Mouse (Mus musculus): ENCODE data around the gene Sh3pxd2b. TPM values are rescaled to one million over a fixed set of nuclear protein-coding genes. Genes with fewer than 3 reads are reported as not detected.

Sh3pxd2b gene
- polyA plus RNA-seq, 1 experiment from 2014 or later: 20.8 TPM

- no peak overlapping the region for H3K9ac ChIP-seq
- H3K9me3 ChIP-seq: no peaks in the 10 kb centered on the region
- no peak for ATAC-seq (ENCODE audit: low FRiP score, low read depth)
- no peaks in the 10 kb centered on the region for H3K27me3 ChIP-seq
- 70% methylated on average over 6 of the region's 6 CpGs for WGBS
- H3K27ac ChIP-seq (replicated peaks): no peak overlapping the region
- peaks cover 35% of the 10 kb centered on the region for H3K4me1 ChIP-seq (replicated peaks)
- no peaks in the 10 kb centered on the region for H3K36me3 ChIP-seq
- H3K4me3 ChIP-seq: no peak overlapping the region
- no peak overlapping the region for H3K4me2 ChIP-seq
Observed at GRCm38 (mm10) chr11:32345504-32346297, 1.9 kb upstream of the Sh3pxd2b start.

- WGBS: 3% methylated on average over 10 of the region's 10 CpGs
- Histone ChIP-seq H3K4me3 (peak overlapping the region; percentile 94), H3K27me3 (no peaks in the 10 kb centered on the region), H3K36me3 (peaks cover 9% of the 10 kb centered on the region; the same call in 1 of the 2 replicates), H3K9me3 (no peaks in the 10 kb centered on the region), H3K9ac (peak overlapping the region; percentile 91), H3K4me1 (replicated peaks) (peaks cover 35% of the 10 kb centered on the region), H3K27ac (replicated peaks) (peak overlapping the region; percentile 88), H3K4me2 (peak overlapping the region; percentile 95)
- peak; percentile 29; the same call in 1 of the 2 replicates for ATAC-seq (ENCODE audit: low FRiP score, low read depth)
Observed at GRCm38 (mm10) chr11:32347264-32347606, 385 bp upstream of the Sh3pxd2b start.

- no peaks in the 10 kb centered on the region for H3K27me3 ChIP-seq
- peak overlapping the region; percentile 94 for H3K4me3 ChIP-seq
- no peaks in the 10 kb centered on the region for H3K9me3 ChIP-seq
- peak overlapping the region; percentile 95 for H3K4me2 ChIP-seq
- H3K36me3 ChIP-seq: peaks cover 10% of the 10 kb centered on the region; the same call in 1 of the 2 replicates
- peaks cover 41% of the 10 kb centered on the region for H3K4me1 ChIP-seq (replicated peaks)
- 14% methylated on average over 9 of the region's 9 CpGs for WGBS
- H3K27ac ChIP-seq (replicated peaks): peak overlapping the region; percentile 88
- H3K9ac ChIP-seq: peak overlapping the region; percentile 91
- no peak for ATAC-seq (ENCODE audit: low FRiP score, low read depth)
Observed at GRCm38 (mm10) chr11:32348433-32349283, 1.0 kb downstream of the Sh3pxd2b start.

GRCm38 (mm10) chr11:32349284-32349953 is 1.8 kb downstream of the Sh3pxd2b start:
- Histone ChIP-seq H3K4me1 (replicated peaks) (peaks cover 46% of the 10 kb centered on the region), H3K9ac (peak overlapping the region; percentile 35; the same call in 1 of the 2 replicates), H3K9me3 (no peaks in the 10 kb centered on the region), H3K36me3 (peaks cover 10% of the 10 kb centered on the region; the same call in 1 of the 2 replicates), H3K27ac (replicated peaks) (0 out of 2 replicates have a peak overlapping the region, but pooled peaks have one; percentile 14), H3K4me2 (peak overlapping the region; percentile 95), H3K4me3 (peak overlapping the region; percentile 94), H3K27me3 (no peaks in the 10 kb centered on the region)
- no peak for ATAC-seq (ENCODE audit: low FRiP score, low read depth)
- WGBS: 53% methylated on average over 13 of the region's 13 CpGs

- H3K4me1 ChIP-seq (replicated peaks): peaks cover 56% of the 10 kb centered on the region
- peaks cover 10% of the 10 kb centered on the region; the same call in 1 of the 2 replicates for H3K36me3 ChIP-seq
Observed at GRCm38 (mm10) chr11:32352946-32353345, 5.3 kb downstream of the Sh3pxd2b start.

GRCm38 (mm10) chr11:32355377-32355776 is 7.8 kb downstream of the Sh3pxd2b start:
- no peaks in the 10 kb centered on the region for H3K9me3 ChIP-seq
- no peak overlapping the region for H3K4me3 ChIP-seq
- no peak for ATAC-seq (ENCODE audit: low FRiP score, low read depth)
- peaks cover 10% of the 10 kb centered on the region; the same call in 1 of the 2 replicates for H3K36me3 ChIP-seq
- H3K4me2 ChIP-seq: no peak overlapping the region
- H3K27ac ChIP-seq (replicated peaks): no peak overlapping the region
- WGBS: 76% methylated on average over 1 of the region's 1 CpGs
- H3K9ac ChIP-seq: no peak overlapping the region
- H3K27me3 ChIP-seq: no peaks in the 10 kb centered on the region
- H3K4me1 ChIP-seq (replicated peaks): peaks cover 37% of the 10 kb centered on the region

More at GRCm38 (mm10) chr11:32352946-32353345, 5.3 kb downstream of the Sh3pxd2b start:
- no peaks in the 10 kb centered on the region for H3K9me3 ChIP-seq
- 79% methylated on average over 6 of the region's 6 CpGs for WGBS
- no peak overlapping the region for H3K4me2 ChIP-seq
- no peak overlapping the region for H3K9ac ChIP-seq
- H3K4me3 ChIP-seq: no peak overlapping the region
- H3K27me3 ChIP-seq: no peaks in the 10 kb centered on the region
- no peak overlapping the region for H3K27ac ChIP-seq (replicated peaks)
- no peak for ATAC-seq (ENCODE audit: low FRiP score, low read depth)

- Histone ChIP-seq H3K36me3 (no peaks in the 10 kb centered on the region), H3K9ac (no peak overlapping the region), H3K4me1 (replicated peaks) (peaks cover 35% of the 10 kb centered on the region), H3K27me3 (no peaks in the 10 kb centered on the region), H3K27ac (replicated peaks) (no peak overlapping the region), H3K4me3 (no peak overlapping the region), H3K4me2 (no peak overlapping the region), H3K9me3 (no peaks in the 10 kb centered on the region)
- ATAC-seq (ENCODE audit: low FRiP score, low read depth): peak; percentile 36; the same call in 1 of the 2 replicates
- WGBS: 36% methylated on average over 9 of the region's 9 CpGs
Observed at GRCm38 (mm10) chr11:32357686-32358085, 10.1 kb downstream of the Sh3pxd2b start.

- WGBS: 80% methylated on average over 6 of the region's 6 CpGs
- Histone ChIP-seq H3K4me2 (no peak overlapping the region), H3K27ac (replicated peaks) (no peak overlapping the region), H3K4me3 (no peak overlapping the region), H3K4me1 (replicated peaks) (peaks cover 34% of the 10 kb centered on the region), H3K9me3 (no peaks in the 10 kb centered on the region), H3K27me3 (no peaks in the 10 kb centered on the region), H3K9ac (no peak overlapping the region), H3K36me3 (no peaks in the 10 kb centered on the region)
- no peak for ATAC-seq (ENCODE audit: low FRiP score, low read depth)
Observed at GRCm38 (mm10) chr11:32358399-32358798, 10.8 kb downstream of the Sh3pxd2b start.

- H3K4me2 ChIP-seq: no peak overlapping the region
- ATAC-seq (ENCODE audit: low FRiP score, low read depth): no peak
- H3K4me3 ChIP-seq: no peak overlapping the region
- 81% methylated on average over 4 of the region's 4 CpGs for WGBS
- no peak overlapping the region for H3K9ac ChIP-seq
- H3K9me3 ChIP-seq: no peaks in the 10 kb centered on the region
- no peak overlapping the region for H3K27ac ChIP-seq (replicated peaks)
- H3K4me1 ChIP-seq (replicated peaks): peaks cover 39% of the 10 kb centered on the region
- no peaks in the 10 kb centered on the region for H3K36me3 ChIP-seq
- no peaks in the 10 kb centered on the region for H3K27me3 ChIP-seq
Observed at GRCm38 (mm10) chr11:32359566-32359965, 11.9 kb downstream of the Sh3pxd2b start.

- Histone ChIP-seq H3K27ac (replicated peaks) (no peak overlapping the region), H3K4me3 (no peak overlapping the region), H3K4me1 (replicated peaks) (peaks cover 40% of the 10 kb centered on the region), H3K4me2 (no peak overlapping the region), H3K9me3 (no peaks in the 10 kb centered on the region), H3K36me3 (no peaks in the 10 kb centered on the region), H3K9ac (no peak overlapping the region), H3K27me3 (no peaks in the 10 kb centered on the region)
- ATAC-seq (ENCODE audit: low FRiP score, low read depth): no peak
- 96% methylated on average over 9 of the region's 9 CpGs for WGBS
Observed at GRCm38 (mm10) chr11:32361774-32362173, 14.2 kb downstream of the Sh3pxd2b start.

- peak; percentile 51; the same call in 1 of the 2 replicates for ATAC-seq (ENCODE audit: low FRiP score, low read depth)
- Histone ChIP-seq H3K4me3 (no peak overlapping the region), H3K27me3 (no peaks in the 10 kb centered on the region), H3K9me3 (no peaks in the 10 kb centered on the region), H3K4me2 (no peak overlapping the region), H3K27ac (replicated peaks) (peak overlapping the region; percentile 67), H3K9ac (no peak overlapping the region), H3K36me3 (no peaks in the 10 kb centered on the region), H3K4me1 (replicated peaks) (peaks cover 30% of the 10 kb centered on the region)
- 52% methylated on average over 3 of the region's 3 CpGs for WGBS
Observed at GRCm38 (mm10) chr11:32363188-32363587, 15.6 kb downstream of the Sh3pxd2b start.

All from hindbrain, embryonic 15.5 days (tissue).